Mouse (Mus musculus): ENCODE data around the gene Ddx19a.
"Not testable (repeated sequence)": the region's sequence is repeated elsewhere in the genome, so short reads cannot be mapped to it uniquely, and the experiment has no call there.

Gene Ddx19a

DNA sequence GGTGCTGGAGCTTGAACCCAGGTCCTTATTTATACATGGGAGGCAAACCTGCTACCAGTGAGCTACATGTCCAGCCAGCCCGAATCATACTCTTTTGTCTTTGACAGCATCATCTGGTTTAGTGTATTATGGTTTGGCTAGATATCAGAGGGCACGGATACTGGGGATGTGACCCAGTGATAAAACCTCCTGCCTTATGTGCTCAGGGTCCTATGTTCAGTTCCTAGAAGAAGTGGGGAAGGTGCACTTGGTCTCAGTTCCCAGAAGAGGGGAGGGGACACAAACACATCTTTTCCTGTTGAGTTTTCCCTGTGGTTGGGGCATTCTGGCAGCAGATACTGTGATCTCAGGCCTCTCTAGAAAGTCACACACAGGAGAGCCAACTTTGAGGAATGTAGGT is 64.3 kb downstream of the Ddx19a start:
- no peak for DNase-seq (ENCODE audit: low spot score in 2 of 2)

DNA sequence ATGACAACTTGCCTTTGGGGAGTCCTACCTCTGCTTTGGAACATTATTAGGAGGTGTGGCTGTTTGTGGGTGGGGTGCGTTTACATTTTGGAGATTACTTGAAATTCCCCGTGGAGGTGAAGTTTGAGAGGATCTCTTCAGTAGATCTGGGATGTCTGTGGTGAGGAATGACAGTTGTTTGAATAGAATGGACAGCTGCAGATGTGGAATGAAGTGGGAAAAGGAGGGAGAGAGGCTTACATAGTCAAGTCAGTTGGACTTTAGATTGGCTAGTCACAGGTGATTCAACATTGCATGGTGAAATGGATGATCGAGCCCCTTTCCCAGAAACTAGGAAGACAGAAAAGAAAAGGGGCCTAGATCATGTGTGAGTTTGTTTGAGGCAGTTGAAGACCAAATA is 65.2 kb downstream of the Ddx19a start:
- DNase-seq (ENCODE audit: low spot score in 2 of 2): no peak

- no peak for DNase-seq (ENCODE audit: low spot score in 2 of 2)
Measured at GRCm38 (mm10) chr8:110931176-110931939, 66.2 kb downstream of the Ddx19a start.

DNA sequence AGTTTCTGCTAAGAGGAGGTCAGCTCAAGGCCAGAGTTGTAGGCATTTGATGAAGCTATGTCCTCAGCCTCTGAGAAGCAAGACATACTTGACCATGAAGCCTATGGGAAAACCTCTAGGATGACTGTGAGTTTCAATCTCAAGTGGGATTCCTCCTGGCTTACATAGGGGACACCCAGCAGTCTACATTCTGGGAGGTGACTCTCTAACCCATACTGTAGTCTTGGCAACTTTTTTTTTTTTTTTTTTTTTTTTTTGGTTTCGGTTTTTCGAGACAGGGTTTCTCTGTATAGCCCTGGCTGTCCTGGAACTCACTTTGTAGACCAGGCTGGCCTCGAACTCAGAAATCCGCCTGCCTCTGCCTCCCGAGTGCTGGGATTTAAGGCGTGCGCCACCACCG is 67.9 kb downstream of the Ddx19a start:
- DNase-seq (ENCODE audit: low spot score in 2 of 2): not testable (repeated sequence)

- no peak for DNase-seq (ENCODE audit: low spot score in 2 of 2)
Measured at GRCm38 (mm10) chr8:110929066-110929465, 68.5 kb downstream of the Ddx19a start.

- DNase-seq (ENCODE audit: low spot score in 2 of 2): no peak
Measured at GRCm38 (mm10) chr8:110928435-110928834, 69.2 kb downstream of the Ddx19a start.

DNA sequence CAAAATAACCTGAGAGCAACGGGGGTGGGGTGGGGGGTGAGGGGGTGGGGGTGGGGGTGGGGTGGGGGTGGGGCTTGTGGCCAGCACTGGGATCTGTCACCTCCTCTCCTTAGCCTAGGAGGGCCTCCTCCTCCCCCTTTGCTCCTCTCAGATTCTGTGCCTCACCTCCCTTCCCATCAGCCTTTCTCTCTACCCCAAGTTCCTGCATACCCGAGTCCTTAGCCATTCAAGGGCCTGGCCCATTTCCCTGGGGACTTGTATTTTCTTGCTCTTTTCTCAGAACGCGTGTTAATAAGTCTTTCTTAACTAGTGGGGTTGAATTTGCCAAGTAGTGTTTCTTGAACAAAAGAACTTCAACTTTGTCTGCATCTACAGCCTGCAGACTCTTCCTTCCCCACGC is 70.9 kb downstream of the Ddx19a start:
- DNase-seq (ENCODE audit: low spot score in 2 of 2): no peak

GRCm38 (mm10) chr8:110925691-110926140 is 71.9 kb downstream of the Ddx19a start:
- no peak for DNase-seq (ENCODE audit: low spot score in 2 of 2)
